Mouse (Mus musculus) hindbrain, embryonic 14.5 days (tissue): ENCODE measurements around the gene Camk1. TPM values are rescaled to one million over a fixed set of nuclear protein-coding genes. Genes with fewer than 3 reads are reported as not detected.

Experiments used
- ATAC-seq: fragments of 200-750 bp; cut with Nextera tagmentation; 2 replicates; pipeline ENCODE4 v1.8.0; 2017; ENCODE audit warnings: moderate number of reproducible peaks, mild to moderate bottlenecking, moderate TSS enrichment, moderate library complexity; ENCODE audit not compliant: low FRiP score
- DNase-seq: peaks from one replicate; pipeline ENCODE4 v3.0.0-alpha.2; 2015; ENCODE audit warnings: low spot score
- H3K27ac ChIP-seq: fragments of 300-500 bp; sonication (generic); 2 replicates; pipeline ENCODE4 v1.5.1; 2014; ENCODE audit warnings: mild to moderate bottlenecking, moderate library complexity
- H3K27me3 ChIP-seq: fragments of 300-500 bp; sonication (generic); 2 replicates; pipeline ENCODE4 v1.6.1; 2014; ENCODE audit warnings: mild to moderate bottlenecking, low read length, mixed read lengths; ENCODE audit not compliant: control insufficient read depth, insufficient read depth
- H3K36me3 ChIP-seq: fragments of 300-500 bp; sonication (generic); replicated peaks from 2 replicates; pipeline ENCODE4 v1.6.1; 2014; ENCODE audit not compliant: control insufficient read depth, insufficient read depth
- H3K4me1 ChIP-seq: fragments of 300-500 bp; sonication (generic); replicated peaks from 2 replicates; pipeline ENCODE4 v1.6.1; 2014; ENCODE audit warnings: antibody characterized with exemption, low read length, mixed read lengths; ENCODE audit not compliant: control insufficient read depth, insufficient read depth
- H3K4me2 ChIP-seq: fragments of 300-500 bp; sonication (generic); replicated peaks from 2 replicates; pipeline ENCODE4 v1.6.1; 2014; ENCODE audit warnings: mild to moderate bottlenecking, moderate library complexity
- H3K4me3 ChIP-seq: fragments of 300-500 bp; sonication (generic); replicated peaks from 2 replicates; pipeline ENCODE4 v1.5.1; 2014; ENCODE audit warnings: mild to moderate bottlenecking, low read length
- H3K9ac ChIP-seq: fragments of 300-500 bp; sonication (generic); 2 replicates; pipeline ENCODE4 v1.6.1; 2014
- H3K9me3 ChIP-seq: fragments of 300-500 bp; sonication (generic); 2 replicates; pipeline ENCODE4 v1.6.1; 2016; ENCODE audit warnings: low read length; ENCODE audit not compliant: control insufficient read depth
- WGBS: fragments of 180-500 bp; shearing (Covaris S2); extraction: QIAGEN DNeasy Blood & Tissue Kit; methylation state at CpG from one replicate; pipeline ENCODE4 v1.1.7; 2014; 5-methylcytosine and 5-hydroxymethylcytosine counted together
- polyA plus RNA-seq: library from polyadenylated mRNA; unstranded; fragments of >200 nt; fragmentation: Nextera tagmentation; extraction: Ambion mirVana; gene quantifications from 2 replicates; pipeline ENCODE4 v1.2.1, GENCODE M21; 2014

The Camk1 gene
- polyA plus RNA-seq, 1 experiment from 2014 or later, result 111 TPM

DNA sequence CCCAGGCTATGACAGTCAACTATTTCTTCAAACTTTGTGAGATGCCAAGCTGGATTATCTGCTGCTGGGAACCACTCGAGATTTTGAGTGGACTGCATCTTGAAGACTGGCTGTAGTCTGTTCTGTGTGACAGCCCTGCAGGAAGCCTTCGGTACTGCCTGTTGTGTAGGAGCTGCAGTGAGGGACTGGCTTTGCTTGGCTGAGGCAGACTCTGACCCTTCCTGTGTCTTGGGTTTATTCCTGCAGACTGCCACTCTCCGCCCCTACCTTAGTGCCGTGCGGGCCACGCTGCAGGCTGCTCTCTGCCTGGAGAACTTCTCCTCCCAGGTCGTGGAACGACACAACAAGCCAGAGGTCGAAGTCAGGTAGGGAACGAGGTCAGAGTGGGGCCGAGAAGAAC, 36.7 kb upstream of the Camk1 start:
- peaks cover 56% of the 10 kb centered on the region for H3K36me3 ChIP-seq
- H3K27me3 ChIP-seq, result no peaks in the 10 kb centered on the region
- no peak overlapping the region for H3K9ac ChIP-seq
- no peak overlapping the region for H3K4me3 ChIP-seq
- H3K9me3 ChIP-seq, result no peaks in the 10 kb centered on the region
- WGBS, result 92% methylated on average over 11 of the region's 11 CpGs
- no peak for ATAC-seq
- H3K27ac ChIP-seq, result no peak overlapping the region
- no peak for DNase-seq
- no peak overlapping the region for H3K4me2 ChIP-seq
- H3K4me1 ChIP-seq, result peaks cover 21% of the 10 kb centered on the region

- DNase-seq (no peak), ATAC-seq (no peak)
- H3K9me3 ChIP-seq, result no peaks in the 10 kb centered on the region
- H3K4me1 ChIP-seq, result peaks cover 21% of the 10 kb centered on the region
- no peaks in the 10 kb centered on the region for H3K27me3 ChIP-seq
- no peak overlapping the region for H3K27ac ChIP-seq
- H3K4me2 ChIP-seq, result peak overlapping the region; percentile 75
- peaks cover 56% of the 10 kb centered on the region for H3K36me3 ChIP-seq
- H3K4me3 ChIP-seq, result peak overlapping the region; percentile 70
- peak overlapping the region; percentile 82; the same call in 1 of the 2 replicates for H3K9ac ChIP-seq
- WGBS, result 90% methylated on average over 6 of the region's 6 CpGs
Observed at GRCm38 (mm10) chr6:113379246-113379645, 35.5 kb upstream of the Camk1 start.

DNA sequence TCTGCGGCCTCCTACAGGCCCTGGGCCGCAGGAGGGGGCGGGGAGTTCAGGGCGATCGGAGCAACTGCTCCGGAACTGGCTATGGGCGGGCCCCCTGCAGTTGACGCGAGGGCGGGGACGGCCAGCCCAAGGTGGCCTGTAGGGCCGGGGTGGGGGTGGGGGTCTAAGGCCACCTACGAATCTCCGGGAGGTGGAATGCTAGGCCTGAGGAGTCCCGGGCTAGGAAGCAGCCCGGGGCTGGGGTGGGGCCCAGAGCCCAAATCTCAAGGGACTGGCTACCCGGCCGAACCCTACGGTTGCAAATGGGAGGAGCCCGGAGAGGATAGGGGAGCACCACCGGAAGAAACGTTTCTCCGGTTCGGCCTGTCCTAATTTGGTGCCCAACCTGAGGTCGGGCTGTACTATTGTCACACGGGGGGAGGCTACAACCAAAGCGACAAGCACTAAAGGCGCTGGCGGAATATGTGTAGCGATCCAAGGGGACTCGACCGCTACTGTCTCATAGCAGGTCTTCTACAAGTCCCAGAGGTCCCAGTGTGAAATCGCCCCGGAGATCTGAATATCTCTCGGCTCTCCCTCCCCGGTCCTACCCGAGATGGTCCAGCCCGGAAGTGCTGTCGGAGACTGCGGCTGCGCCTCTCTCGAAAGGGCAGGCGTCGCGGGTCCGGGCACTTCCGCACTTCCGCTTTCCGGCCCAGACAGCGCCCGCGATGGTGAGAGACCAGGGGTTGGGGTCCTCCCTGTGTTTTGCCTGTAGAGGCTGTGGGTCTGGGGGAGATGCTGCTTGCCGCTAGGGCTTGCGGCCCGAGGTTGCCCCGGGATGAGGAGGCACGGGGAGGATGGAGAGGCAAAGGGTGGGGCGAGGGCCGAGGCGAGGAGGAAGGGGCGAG, 34.0 kb upstream of the Camk1 start, which contains the start of the genes Tada3 and Arpc4:
Tada3 (minus strand) TSS at position 388 of the 890 bp plus-strand sequence.
Arpc4 (plus strand) TSS at position 620 of the 890 bp plus-strand sequence.
- WGBS, result under 1% methylated on average over 60 of the region's 61 CpGs
- Histone ChIP-seq H3K9me3 (no peaks in the 10 kb centered on the region), H3K4me1 (peaks cover 21% of the 10 kb centered on the region), H3K27me3 (no peaks in the 10 kb centered on the region), H3K36me3 (peaks cover 56% of the 10 kb centered on the region), H3K4me3 (peak within 1 kb of the TSS; percentile 70), H3K9ac (peak within 1 kb of the TSS; percentile 82), H3K27ac (peak within 1 kb of the TSS; percentile 94), H3K4me2 (peak within 1 kb of the TSS; percentile 75)
- DNase-seq (peak; percentile 90), ATAC-seq (peak; percentile 95)

- H3K4me2 ChIP-seq, result peak overlapping the region; percentile 75
- peak overlapping the region; percentile 94 for H3K27ac ChIP-seq
- H3K9ac ChIP-seq, result peak overlapping the region; percentile 82
- WGBS, result 14% methylated on average over 7 of the region's 7 CpGs
- no peak for DNase-seq
- no peaks in the 10 kb centered on the region for H3K27me3 ChIP-seq
- no peak for ATAC-seq
- H3K9me3 ChIP-seq, result no peaks in the 10 kb centered on the region
- peak overlapping the region; percentile 70 for H3K4me3 ChIP-seq
- peaks cover 56% of the 10 kb centered on the region for H3K36me3 ChIP-seq
- H3K4me1 ChIP-seq, result peaks cover 21% of the 10 kb centered on the region
Observed at GRCm38 (mm10) chr6:113377172-113377495, 33.4 kb upstream of the Camk1 start.

DNA sequence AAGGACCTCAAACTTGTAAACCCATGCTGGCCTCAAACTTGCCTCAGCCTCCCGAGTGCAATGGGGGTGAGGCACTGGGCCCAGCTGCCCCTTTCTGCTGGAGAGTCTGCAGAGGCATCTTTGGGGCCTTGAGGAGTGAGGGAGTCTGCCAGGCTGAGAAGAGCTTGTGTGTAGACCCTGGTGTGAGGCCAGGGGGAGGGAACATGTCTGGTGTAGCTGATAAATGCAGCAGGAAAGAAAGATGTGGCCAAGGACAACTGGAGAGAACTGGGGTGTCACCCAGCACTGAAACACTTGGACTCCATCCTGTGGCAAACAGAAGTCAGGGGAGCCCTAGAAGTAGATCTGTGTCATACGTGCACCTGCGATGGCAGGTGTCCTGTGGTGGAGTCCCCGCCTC, 29.7 kb upstream of the Camk1 start:
- Histone ChIP-seq H3K4me3 (no peak overlapping the region), H3K9ac (no peak overlapping the region), H3K4me1 (peaks cover 9% of the 10 kb centered on the region), H3K4me2 (no peak overlapping the region), H3K36me3 (peaks cover 74% of the 10 kb centered on the region), H3K9me3 (no peaks in the 10 kb centered on the region), H3K27ac (no peak overlapping the region), H3K27me3 (no peaks in the 10 kb centered on the region)
- WGBS, result 94% methylated on average over 4 of the region's 4 CpGs
- ATAC-seq (no peak), DNase-seq (no peak)

GRCm38 (mm10) chr6:113370194-113370929, 26.6 kb upstream of the Camk1 start:
- Histone ChIP-seq H3K27me3 (no peaks in the 10 kb centered on the region), H3K4me1 (no peaks in the 10 kb centered on the region), H3K4me2 (no peak overlapping the region), H3K4me3 (no peak overlapping the region), H3K9ac (no peak overlapping the region), H3K27ac (no peak overlapping the region), H3K9me3 (no peaks in the 10 kb centered on the region), H3K36me3 (peaks cover 94% of the 10 kb centered on the region)
- WGBS, result 94% methylated on average over 20 of the region's 20 CpGs
- DNase-seq (no peak), ATAC-seq (no peak)

DNA sequence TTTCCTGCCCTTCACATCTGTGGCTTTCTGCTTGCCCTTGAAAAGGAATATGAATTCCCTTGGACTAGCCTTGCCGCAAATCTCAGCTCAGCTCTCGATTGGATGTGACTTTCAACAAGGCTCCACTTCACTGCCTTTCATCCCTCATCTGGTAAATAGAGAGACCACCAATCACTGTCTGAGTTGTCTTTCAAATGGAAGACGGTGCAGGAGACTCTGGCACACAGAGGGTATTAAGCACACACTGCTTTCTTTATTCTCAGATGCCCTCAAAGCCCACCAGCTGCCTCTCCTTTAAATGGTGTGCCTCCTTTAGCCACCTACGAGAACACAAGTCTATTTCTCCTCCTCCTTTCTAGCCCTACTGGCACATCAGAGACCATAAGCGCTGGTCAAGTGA, 24.8 kb upstream of the Camk1 start:
- DNase-seq (no peak), ATAC-seq (no peak)
- Histone ChIP-seq H3K36me3 (peaks cover 76% of the 10 kb centered on the region), H3K4me1 (no peaks in the 10 kb centered on the region), H3K27me3 (no peaks in the 10 kb centered on the region), H3K9me3 (no peaks in the 10 kb centered on the region), H3K27ac (no peak overlapping the region), H3K4me3 (no peak overlapping the region), H3K4me2 (no peak overlapping the region), H3K9ac (no peak overlapping the region)
- 76% methylated on average over 5 of the region's 5 CpGs for WGBS

DNA sequence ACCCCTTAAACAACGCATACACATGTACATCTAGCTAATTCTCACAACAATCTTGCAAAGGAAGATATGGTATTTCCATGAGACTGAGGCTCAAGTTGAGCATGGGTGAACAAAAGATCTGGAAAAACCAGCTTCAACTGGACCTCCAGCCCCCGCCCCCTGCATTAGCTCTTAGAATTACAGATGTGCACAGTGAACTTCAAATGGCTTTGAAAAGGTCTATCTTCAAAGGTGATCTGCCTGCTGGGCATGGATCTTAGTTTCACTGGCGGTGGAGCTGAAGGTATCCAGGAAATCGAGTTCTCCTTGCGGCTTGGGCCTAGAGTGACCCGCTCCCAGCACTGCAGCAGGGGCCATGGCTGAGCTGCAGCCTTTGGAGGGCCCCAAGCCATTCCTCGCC, 24.3 kb upstream of the Camk1 start:
- no peak for ATAC-seq
- Histone ChIP-seq H3K4me2 (no peak overlapping the region), H3K4me1 (no peaks in the 10 kb centered on the region), H3K27me3 (no peaks in the 10 kb centered on the region), H3K36me3 (peaks cover 71% of the 10 kb centered on the region), H3K27ac (no peak overlapping the region), H3K9me3 (no peaks in the 10 kb centered on the region), H3K4me3 (no peak overlapping the region), H3K9ac (no peak overlapping the region)
- no peak for DNase-seq
- WGBS, result 93% methylated on average over 7 of the region's 7 CpGs

DNA sequence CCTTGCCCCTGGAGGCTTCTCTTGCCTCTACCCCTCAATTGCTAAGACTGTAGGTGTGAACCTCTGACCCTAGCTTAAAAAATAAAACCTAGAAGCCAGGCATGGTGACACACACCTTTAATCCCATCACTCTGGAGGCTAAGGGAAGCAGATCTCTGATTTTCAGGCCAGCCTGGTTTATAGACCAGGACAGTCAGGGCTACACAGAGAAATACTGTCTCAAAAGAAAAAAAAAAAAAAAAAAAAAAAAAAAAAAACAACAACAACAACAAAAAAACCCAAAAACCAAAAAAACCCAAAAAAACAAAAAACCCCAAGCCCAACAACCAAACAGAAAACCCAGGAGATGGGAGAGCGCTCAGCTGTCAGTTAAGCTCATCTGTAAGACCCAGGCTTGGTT, 23.8 kb upstream of the Camk1 start:
- Histone ChIP-seq H3K27ac (no peak overlapping the region), H3K9ac (no peak overlapping the region), H3K4me3 (no peak overlapping the region), H3K36me3 (peaks cover 66% of the 10 kb centered on the region), H3K4me2 (no peak overlapping the region), H3K27me3 (no peaks in the 10 kb centered on the region), H3K9me3 (no peaks in the 10 kb centered on the region), H3K4me1 (no peaks in the 10 kb centered on the region)
- 100% methylated on average over 1 of the region's 1 CpGs for WGBS
- ATAC-seq (no peak), DNase-seq (no peak)
